Mouse (Mus musculus) ovary, postnatal 36 days (tissue): ENCODE measurements around the gene Hist1h2ae.
"Not testable (repeated sequence)": the region's sequence is repeated elsewhere in the genome, so short reads cannot be mapped to it uniquely, and the experiment has no call there.

Source experiments
- DNase-seq: peaks from one replicate; pipeline ENCODE4 v3.0.0; 2022; ENCODE audit warnings: low spot score, mixed read lengths

The Hist1h2ae gene

DNA sequence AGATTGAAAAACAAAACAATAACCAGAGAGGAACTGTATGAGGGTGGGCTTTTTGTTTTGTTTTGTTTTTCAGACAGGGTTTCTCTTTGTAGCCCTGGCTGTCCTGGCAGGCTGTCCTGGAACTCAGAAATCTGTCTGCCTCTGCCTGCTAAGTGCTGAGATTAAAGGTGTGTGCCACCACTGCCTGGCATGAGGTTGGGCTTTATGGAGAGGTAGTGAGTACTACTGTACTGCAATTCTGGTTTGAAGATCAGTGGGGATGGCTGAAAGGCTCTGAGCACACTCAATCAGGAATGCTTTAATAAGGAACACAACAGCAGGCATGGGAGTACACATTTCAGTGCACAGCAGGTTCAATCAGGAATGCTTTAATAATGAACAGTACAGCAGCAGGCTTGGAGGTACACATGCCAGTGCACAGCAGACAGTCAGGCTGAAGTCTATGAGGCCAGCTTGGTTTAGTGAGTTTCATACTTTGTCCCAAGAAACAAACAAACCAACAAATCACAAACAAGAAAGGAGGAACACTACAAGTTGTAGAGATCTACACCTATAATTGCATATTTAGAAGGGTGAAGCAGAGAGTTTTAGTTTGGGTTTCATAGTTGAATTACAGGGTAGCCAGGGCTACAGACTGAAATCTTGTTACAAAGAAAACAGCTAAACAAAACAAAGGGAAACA, 12.5 kb upstream of the Hist1h2ae start:
- no peak for DNase-seq

DNA sequence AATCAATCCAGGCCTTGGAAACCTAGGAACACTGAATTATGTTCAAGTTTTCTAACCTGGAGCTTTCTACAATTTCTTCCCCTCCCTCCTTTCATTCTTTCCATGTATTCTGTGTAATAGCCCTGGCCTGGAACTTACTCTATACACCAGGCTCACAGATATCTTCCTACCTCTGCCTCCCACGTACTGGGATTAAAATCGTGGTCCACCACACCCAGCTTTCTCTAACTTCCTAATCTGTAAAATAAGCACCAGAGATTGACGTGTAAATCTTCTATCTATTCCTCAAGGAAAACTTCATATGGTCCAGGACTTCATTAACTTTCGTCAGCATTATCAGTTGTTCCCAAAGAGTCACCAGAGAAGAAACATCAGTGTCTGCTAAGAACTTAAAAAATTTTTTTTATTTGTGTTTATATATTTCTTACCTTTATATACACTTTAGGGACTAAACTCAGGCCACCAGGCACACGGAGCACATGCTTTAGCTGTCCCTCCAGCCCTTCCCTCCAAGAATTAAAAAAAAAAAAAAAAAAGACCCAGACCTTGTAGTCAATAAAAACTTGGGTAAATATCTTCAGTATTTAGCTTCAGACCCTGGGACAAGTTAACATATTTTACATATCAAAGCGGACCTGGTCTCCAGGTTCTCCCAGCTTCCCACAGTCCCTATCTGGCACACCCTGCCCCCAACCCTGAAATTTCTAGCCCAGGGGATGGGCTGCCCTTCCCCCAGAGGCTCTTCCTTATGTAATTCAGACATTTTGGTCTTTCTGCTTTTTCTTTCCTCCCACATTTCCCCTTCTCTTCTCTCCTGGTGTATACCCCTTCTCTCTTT, 11.4 kb upstream of the Hist1h2ae start:
- no peak for DNase-seq

DNA sequence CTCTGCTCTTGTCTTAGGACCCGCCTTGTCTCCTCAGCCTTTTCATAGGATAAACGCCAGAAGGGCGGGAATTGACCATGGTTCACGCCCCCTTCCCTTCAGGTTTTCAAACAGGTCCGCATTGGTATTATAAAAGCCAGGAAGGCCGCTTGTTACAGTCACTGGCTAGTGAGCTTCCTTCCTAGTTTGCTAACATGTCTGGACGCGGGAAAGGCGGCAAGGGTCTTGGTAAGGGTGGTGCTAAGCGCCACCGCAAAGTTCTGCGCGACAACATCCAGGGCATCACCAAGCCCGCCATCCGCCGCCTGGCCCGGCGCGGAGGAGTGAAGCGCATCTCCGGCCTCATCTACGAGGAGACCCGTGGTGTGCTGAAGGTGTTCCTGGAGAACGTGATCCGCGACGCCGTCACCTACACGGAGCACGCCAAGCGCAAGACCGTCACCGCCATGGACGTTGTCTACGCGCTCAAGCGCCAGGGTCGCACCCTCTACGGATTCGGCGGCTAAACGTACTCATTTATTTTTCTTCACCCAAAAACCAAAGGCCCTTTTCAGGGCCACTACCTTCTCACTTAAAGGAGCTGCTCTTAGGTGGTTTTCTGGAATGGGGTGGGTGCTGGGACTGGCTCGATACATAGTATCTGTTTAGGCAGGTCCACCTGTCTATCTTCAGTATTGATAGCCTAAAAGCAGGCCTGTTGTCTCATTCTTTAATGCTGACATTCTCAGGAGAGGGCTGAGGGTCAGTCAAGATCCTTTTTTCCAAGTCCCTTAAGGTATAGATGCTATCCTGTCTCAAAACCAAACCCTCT, 10.6 kb upstream of the Hist1h2ae start, which contains the start of gene Hist1h4d:
Gene Hist1h4d (plus strand): TSS at position 191 of the 811 bp plus-strand sequence.
- DNase-seq, result peak; percentile 91

DNA sequence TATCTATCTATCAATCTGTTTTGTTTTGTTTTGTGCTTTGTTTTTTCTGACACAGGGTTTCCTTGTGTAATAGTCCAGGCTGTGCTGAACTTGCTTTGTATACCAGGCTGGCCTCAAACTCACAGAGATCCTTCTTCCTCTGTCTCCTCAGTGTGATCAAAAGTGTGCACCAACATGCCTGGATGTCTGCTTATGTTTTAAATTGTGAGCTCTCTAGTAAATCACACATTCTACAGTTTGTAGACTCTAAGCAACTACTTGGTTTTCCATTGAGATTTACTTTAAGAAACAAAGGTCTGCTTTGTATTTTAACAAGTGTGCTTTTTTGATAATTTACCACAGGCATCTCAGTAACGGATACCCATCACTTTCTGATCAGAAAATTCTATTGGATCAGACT, 6.8 kb upstream of the Hist1h2ae start:
- DNase-seq, result no peak

DNA sequence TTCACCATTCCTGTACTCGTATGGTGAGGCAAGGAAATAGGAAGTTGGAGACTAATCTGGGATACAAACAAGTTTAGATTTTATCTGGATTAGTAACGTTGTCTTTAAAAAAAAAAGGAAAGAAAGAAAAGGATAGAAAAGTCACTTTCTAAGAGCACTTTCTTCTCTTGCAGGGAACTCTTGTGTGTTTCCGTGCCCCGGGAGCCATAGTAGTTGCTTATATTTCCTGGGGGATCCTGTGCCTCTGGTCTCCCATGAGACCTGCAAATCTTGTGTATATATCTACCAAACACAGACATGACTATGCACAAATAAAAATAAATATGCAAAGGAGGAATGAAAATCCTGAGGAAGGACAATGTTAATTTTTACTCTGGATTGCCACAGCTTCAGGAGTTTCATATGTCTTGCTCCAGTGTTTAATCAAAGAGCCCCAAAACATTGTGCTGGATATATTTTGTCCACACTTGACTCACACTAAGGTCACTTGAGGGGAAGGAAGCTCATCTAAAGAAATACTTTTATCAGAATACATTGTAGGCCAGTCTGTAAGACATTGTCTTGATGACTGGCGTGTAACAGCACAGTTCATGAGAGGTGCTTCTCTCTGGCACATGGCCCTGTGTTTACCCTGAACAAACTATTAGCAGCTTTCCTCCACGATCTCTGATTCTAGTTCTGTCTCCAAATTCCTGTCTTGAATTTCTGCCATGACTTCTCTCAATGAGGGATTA, 6.1 kb upstream of the Hist1h2ae start:
- DNase-seq, result no peak

DNA sequence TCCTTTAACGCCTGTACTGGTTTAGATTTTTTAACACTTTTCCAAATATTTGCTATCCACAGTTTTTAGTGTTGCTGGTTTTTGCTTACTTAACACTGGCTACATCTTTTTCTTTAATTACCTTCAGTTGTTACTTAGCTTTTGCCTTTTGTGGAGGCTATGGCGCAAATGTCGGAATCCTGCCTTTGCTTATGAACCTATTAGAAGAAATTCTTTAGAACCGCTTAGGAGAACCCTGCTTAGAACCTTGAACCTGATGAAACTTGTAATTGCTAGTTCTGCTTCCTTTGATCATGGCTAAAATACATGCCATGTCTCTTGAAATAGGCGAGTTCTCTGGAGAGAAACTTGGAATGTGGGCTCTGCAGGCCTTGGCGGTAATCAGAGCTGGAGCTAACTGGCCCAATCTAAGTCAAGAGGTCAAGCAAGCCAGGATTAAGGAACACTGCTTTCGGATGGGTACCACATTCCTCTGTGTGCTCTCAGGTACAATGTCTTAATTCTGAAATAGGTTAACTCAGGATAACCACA, 5.4 kb upstream of the Hist1h2ae start:
- no peak for DNase-seq

DNA sequence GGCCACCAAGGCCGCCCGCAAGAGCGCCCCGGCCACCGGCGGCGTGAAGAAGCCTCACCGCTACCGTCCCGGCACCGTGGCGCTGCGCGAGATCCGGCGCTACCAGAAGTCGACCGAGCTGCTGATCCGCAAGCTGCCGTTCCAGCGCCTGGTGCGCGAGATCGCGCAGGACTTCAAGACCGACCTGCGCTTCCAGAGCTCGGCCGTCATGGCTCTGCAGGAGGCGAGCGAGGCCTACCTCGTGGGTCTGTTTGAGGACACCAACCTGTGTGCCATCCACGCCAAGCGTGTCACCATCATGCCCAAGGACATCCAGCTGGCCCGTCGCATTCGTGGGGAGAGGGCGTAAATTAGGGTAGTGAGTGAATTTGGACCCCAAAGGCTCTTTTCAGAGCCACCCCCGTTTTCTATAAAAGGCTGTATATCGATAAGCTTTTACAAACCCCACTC, 4.9 kb upstream of the Hist1h2ae start:
- not testable (repeated sequence) for DNase-seq

DNA sequence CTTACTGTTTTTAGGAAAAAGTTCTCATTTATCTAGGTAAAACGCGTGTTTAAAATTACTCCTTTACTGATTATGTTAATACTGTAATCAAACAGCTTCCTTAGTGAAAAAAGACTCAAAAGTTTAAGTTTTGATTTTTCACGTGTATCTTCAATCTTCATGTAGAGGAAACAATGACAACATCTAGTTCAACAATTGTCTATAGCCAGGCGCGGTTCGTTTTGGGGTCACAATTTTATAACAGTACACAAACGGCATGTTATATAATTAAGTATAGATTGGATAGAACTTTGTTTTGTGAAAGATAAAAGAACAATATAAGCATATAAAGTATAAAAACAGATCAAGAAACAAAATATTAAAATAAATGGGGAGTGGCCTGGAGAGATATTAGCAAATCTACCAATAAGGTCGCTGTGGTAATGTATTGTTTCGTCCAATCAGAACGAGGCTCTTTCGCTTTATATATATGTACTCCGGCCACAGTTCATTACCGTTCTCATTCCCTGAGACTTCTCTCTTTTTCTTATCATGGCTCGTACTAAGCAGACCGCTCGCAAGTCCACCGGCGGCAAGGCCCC, 4.3 kb upstream of the Hist1h2ae start, which contains the start of gene Hist1h3d:
Gene Hist1h3d (plus strand): TSS at position 493 of the 581 bp plus-strand sequence.
- no peak for DNase-seq

DNA sequence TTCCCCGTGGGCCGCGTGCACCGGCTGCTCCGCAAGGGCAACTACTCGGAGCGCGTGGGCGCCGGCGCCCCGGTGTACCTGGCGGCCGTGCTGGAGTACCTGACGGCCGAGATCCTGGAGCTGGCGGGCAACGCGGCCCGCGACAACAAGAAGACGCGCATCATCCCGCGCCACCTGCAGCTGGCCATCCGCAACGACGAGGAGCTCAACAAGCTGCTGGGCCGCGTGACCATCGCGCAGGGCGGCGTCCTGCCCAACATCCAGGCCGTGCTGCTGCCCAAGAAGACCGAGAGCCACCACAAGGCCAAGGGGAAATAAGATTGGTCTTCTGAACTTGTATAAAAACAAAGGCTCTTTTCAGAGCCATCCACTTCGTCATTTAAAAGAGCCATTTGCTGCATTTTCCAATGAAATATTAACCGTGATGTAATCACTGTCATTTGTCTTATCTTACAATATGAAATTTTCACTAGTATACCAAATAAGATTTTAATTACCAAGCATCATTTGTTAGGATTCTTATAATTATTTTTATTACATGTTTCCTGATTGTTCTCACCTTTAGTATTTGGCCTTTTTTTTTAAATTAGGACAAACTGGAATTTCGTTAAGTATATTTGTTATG, 3.6 kb upstream of the Hist1h2ae start:
- not testable (repeated sequence) for DNase-seq

DNA sequence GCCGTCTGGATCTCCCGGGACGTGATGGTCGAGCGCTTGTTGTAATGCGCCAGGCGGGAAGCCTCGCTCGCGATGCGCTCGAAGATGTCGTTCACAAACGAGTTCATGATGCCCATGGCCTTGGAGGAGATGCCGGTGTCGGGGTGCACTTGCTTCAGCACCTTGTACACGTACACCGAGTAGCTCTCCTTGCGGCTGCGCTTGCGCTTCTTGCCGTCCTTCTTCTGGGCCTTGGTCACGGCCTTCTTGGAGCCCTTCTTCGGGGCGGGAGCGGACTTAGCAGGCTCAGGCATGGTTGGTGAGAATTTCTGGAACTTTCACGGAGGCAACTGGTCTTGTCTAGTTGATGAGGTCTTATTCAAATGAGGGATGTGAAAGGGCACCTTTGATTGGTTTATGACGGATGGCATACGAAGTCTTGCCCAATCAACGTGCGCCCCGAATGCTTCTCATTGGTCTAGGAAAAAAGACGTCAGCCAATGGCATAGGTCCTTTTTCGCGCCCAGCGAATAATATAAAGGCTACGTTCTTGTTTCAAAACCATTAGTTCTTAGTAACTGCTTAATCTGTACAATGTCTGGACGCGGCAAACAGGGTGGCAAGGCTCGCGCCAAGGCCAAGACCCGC, 3.0 kb upstream of the Hist1h2ae start, which contains the start of the genes Hist1h2bf and Hist1h2ad:
Gene Hist1h2bf (minus strand): TSS at position 299 of the 627 bp plus-strand sequence.
Gene Hist1h2ad (plus strand): TSS at position 484 of the 627 bp plus-strand sequence.
- peak; percentile 75 for DNase-seq

DNA sequence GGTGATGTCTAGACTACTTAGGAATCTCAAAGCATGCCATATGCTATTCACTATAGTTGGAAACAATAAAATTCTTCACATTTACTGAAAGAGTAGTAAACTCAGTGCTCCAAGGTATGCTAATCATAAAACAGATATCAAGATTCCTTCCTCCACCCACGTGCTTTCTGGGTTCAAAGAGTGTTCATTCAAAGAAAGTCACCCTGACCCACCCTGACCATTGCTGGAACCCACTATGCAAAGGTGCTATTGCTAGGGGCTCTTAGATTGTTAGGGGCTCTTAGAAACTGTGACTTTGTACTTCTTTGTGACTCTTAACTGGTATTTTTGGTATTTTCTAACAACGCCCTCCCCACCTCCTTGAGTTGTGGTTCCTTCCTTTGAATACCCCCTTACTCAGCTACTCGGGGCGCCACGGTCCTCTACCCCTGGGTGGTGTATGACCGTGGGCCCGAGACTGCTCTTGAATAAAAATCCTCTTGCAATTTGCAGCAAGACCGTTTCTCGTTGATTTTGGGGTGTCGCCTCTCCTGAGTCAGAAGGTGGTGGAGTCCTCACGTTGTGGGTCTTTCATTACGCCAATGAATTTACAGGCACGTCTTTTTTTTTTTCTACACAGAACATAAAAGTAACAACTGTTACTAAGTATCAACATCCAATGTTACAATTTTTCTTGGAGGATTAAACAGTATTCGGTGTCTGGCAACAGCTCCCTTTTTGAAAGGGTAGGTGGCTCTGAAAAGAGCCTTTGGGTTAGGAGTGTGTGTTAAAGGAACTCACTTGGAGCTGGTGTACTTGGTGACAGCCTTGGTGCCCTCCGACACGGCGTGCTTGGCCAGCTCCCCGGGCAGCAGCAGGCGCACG, 2.2 kb upstream of the Hist1h2ae start:
- DNase-seq, result not testable (repeated sequence)

DNA sequence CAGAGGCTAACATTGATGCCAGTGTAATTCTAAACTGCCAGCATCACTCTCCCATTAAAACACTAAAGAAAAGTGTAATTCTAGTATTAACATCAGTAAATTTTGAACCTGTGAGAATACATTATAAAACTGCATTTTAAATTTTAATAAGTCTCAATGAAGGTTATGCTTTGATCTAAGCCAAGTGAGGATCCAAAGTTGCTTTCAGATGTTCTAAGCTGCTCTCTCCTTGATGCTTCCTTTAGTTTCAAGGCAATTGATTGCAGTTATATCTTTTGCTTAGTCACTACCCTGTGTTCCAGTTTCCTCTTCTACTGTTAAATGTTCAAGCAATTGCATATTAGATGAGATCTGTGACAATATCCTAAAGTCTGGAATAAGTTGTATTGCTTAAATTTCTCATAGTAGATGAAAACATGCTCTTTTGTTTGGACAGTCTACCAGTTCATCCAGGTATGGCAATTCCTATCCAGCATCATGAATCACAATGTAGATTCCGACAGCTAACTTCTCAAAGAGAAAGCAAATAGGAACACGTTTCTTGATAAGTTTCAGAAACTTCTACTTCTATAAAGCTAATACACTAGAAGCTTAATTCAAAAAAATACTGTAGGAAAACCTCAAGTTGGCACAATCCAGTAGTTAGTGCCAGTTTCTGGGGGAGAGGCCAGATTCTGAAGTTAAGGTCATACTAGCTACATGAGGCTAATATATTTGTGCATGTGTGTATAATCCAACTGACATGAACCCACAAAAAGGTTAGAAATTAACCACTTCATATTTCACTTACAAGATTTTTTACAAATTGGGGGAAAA, 1.4 kb upstream of the Hist1h2ae start:
- no peak for DNase-seq

DNA sequence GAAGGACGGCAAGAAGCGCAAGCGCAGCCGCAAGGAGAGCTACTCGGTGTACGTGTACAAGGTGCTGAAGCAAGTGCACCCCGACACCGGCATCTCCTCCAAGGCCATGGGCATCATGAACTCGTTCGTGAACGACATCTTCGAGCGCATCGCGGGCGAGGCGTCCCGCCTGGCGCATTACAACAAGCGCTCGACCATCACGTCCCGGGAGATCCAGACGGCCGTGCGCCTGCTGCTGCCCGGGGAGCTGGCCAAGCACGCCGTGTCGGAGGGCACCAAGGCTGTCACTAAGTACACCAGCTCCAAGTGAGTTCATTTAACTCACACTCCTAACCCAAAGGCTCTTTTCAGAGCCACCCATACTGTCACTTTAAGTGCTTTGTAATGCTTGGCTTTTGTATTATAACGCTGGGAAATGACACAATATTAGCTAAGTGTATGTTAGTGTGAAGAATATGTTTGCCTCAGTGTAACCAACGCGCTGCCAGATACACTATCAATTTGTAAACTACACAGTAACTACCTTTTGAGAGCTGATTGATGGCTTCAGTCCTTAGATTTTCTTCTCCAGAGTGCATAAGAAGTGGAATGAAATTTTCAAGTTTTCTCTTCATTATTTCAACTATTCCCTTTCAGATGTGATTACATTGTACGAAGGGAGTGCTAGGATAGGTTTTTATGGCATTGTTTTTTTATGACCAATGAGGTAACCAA, 641 bp upstream of the Hist1h2ae start:
- DNase-seq, result not testable (repeated sequence)

DNA sequence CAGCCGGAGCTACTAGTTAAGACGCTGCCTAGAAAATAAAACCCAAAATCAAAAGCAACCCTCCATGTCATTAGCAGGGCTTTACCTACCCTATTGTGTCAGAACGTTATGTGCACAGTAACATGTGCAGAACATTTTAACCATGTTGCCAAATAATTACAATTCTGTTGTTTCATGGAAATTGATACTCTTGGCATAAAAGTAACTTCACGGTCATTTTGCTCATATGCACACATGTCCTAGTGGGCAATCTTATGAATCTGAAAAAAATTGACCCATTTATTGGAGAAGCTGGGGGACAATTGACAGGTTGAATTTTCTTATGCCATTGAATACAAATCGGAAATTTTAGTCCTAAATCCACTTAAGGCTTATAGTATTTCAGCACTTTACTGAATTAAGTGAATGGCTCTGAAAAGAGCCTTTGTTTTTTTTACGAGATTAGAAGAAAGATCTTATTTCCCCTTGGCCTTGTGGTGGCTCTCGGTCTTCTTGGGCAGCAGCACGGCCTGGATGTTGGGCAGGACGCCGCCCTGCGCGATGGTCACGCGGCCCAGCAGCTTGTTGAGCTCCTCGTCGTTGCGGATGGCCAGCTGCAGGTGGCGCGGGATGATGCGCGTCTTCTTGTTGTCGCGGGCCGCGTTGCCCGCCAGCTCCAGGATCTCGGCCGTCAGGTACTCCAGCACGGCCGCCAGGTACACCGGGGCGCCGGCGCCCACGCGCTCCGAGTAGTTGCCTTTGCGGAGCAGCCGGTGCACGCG, 579 bp downstream of the Hist1h2ae start:
- DNase-seq, result not testable (repeated sequence)

DNA sequence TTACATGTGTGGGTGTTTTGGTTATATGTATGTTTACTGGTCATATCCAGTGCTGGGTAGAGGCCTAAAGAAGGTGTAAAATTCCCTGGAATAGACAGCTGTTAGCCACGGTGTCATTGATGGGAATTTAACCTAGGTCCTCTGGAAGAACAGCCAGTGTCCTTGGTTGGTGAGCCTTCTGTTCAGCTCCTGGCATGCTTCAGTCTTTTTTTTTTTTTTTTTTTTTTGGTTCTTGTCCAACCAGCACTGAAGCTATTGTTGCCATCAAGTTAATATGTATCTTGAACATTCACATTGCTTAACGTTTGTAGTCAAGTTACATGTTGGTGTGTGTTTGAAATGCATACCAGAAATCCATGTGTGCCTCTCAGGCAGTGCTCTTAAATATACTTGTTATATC, 6.5 kb downstream of the Hist1h2ae start:
- DNase-seq, result no peak

DNA sequence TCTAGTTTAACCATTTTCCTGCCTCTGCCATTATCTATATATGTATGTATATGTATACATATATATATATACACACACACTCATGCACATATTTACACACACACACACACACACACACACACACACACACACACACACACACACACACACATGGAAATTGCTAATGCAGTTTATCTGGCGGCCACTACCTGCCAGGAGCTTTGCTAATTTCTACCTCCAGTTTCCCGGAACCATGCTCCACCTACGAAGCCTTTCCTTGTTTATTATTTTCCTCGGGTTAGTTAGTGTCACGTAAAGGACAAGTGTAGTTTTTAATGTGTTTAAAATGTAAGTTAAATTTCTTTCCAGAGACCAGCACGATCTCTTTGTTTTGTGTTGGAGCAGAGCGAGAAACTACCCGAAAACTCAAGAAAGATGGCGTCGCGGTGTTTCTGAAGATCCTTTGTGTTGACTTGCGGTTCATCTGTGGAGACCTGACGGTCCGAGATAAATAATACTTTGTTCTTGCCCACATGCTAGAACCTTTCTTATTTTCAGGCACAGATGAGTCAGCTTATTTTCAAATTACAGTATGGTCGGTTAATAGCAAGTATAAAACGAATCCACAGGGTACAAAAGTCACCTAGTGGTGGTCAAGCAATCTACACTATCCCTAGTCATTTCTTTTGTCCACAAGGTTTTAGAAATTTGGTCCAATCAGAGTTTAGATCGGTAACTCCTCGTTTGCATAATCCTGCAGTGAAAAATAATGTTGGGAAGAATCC, 8.1 kb downstream of the Hist1h2ae start:
- DNase-seq, result no peak
